Mouse (Mus musculus): ENCODE results near the gene Rnls. TPM values are rescaled to one million over a fixed set of nuclear protein-coding genes. Genes with fewer than 3 reads are reported as not detected.
A peak's percentile ranks its signal among the peaks of the same experiment; 100 is the strongest.

Rnls gene
- total RNA-seq, 2 experiments from 2014 or later: 1.3 to 1.6 TPM

GRCm38 (mm10) chr19:33118898-33119297 is 273.2 kb downstream of the Rnls start:
- H3K27ac ChIP-seq: no peak overlapping the region
- no peak for DNase-seq (ENCODE audit: extremely low spot score in 1 of 2, low spot score in 2 of 2)
- no peak overlapping the region for H3K4me3 ChIP-seq
- TF ChIP-seq CTCF (IDR thresholded peaks at IDR 0.05): peak; percentile 34
- intact Hi-C loops (cut with DNase I): no loop called here

- intact Hi-C loops (cut with DNase I): loop anchor here (5.0 kb wide), 2 partner anchors 113 to 253 kb away; no protein-coding TSS in a partner anchor
- no peak for DNase-seq (ENCODE audit: extremely low spot score in 1 of 2, low spot score in 2 of 2)
- Histone ChIP-seq H3K27ac (no peak overlapping the region), H3K4me3 (no peak overlapping the region)
- no peak; the same call in 1 of the 2 replicates for TF ChIP-seq CTCF (IDR thresholded peaks at IDR 0.05)
These were observed 277.3 kb downstream of the Rnls start for GRCm38 (mm10) chr19:33114631-33115295.

GRCm38 (mm10) chr19:33113746-33114145 is 278.3 kb downstream of the Rnls start:
- no peak for TF ChIP-seq CTCF (IDR thresholded peaks at IDR 0.05)
- H3K27ac ChIP-seq: peak overlapping the region; percentile 60
- intact Hi-C loops (cut with DNase I): loop anchor here (5.0 kb wide), 2 partner anchors 114 to 254 kb away; no protein-coding TSS in a partner anchor
- H3K4me3 ChIP-seq: no peak overlapping the region
- DNase-seq (ENCODE audit: extremely low spot score in 1 of 2, low spot score in 2 of 2): no peak

GRCm38 (mm10) chr19:33110404-33110803 is 281.7 kb downstream of the Rnls start:
- intact Hi-C loops (cut with DNase I): loop anchor here (5.0 kb wide), 2 partner anchors 117 to 257 kb away; no protein-coding TSS in a partner anchor
- TF ChIP-seq CTCF (IDR thresholded peaks at IDR 0.05): no peak
- DNase-seq (ENCODE audit: extremely low spot score in 1 of 2, low spot score in 2 of 2): no peak
- Histone ChIP-seq H3K4me3 (no peak overlapping the region), H3K27ac (no peak overlapping the region; the same call in 1 of the 2 replicates)

GRCm38 (mm10) chr19:33109941-33110371 is 282.1 kb downstream of the Rnls start:
- no peak for DNase-seq (ENCODE audit: extremely low spot score in 1 of 2, low spot score in 2 of 2)
- H3K27ac ChIP-seq: no peak overlapping the region
- no peak for TF ChIP-seq CTCF (IDR thresholded peaks at IDR 0.05)
- intact Hi-C loops (cut with DNase I): loop anchor here (5.0 kb wide), 2 partner anchors 117 to 257 kb away; no protein-coding TSS in a partner anchor
- no peak overlapping the region for H3K4me3 ChIP-seq

GRCm38 (mm10) chr19:33109141-33109540 is 283.0 kb downstream of the Rnls start:
- intact Hi-C loops (cut with DNase I): no loop called here
- Histone ChIP-seq H3K27ac (no peak overlapping the region), H3K4me3 (no peak overlapping the region)
- DNase-seq (ENCODE audit: extremely low spot score in 1 of 2, low spot score in 2 of 2): no peak
- TF ChIP-seq CTCF (IDR thresholded peaks at IDR 0.05): no peak

- intact Hi-C loops (cut with DNase I): loop anchor here (5.0 kb wide), 1 partner anchor 347 kb away; the partner anchor contains the start of gene Pten
- DNase-seq (ENCODE audit: extremely low spot score in 1 of 2, low spot score in 2 of 2): no peak
- Histone ChIP-seq H3K4me3 (no peak overlapping the region), H3K27ac (no peak overlapping the region)
- TF ChIP-seq CTCF (IDR thresholded peaks at IDR 0.05): no peak
These were observed 288.2 kb downstream of the Rnls start for GRCm38 (mm10) chr19:33103851-33104250.

- no peak for DNase-seq (ENCODE audit: extremely low spot score in 1 of 2, low spot score in 2 of 2)
- TF ChIP-seq CTCF (IDR thresholded peaks at IDR 0.05): no peak
- no peak overlapping the region for H3K4me3 ChIP-seq
- H3K27ac ChIP-seq: no peak overlapping the region
- intact Hi-C loops (cut with DNase I): loop anchor here (5.0 kb wide), 1 partner anchor 345 kb away; the partner anchor contains the start of gene Pten
These were observed 289.3 kb downstream of the Rnls start for GRCm38 (mm10) chr19:33102783-33103139.

- Histone ChIP-seq H3K4me3 (no peak overlapping the region), H3K27ac (peak overlapping the region; percentile 25)
- no peak for DNase-seq (ENCODE audit: extremely low spot score in 1 of 2, low spot score in 2 of 2)
- intact Hi-C loops (cut with DNase I): loop anchor here (5.0 kb wide), 1 partner anchor 345 kb away; the partner anchor contains the start of gene Pten
- TF ChIP-seq CTCF (IDR thresholded peaks at IDR 0.05): no peak
These were observed 289.9 kb downstream of the Rnls start for GRCm38 (mm10) chr19:33102008-33102782.

GRCm38 (mm10) chr19:33101093-33102007 is 290.7 kb downstream of the Rnls start:
- no peak overlapping the region for H3K4me3 ChIP-seq
- intact Hi-C loops (cut with DNase I): loop anchor here (5.0 kb wide), 1 partner anchor 344 kb away; the partner anchor contains the start of gene Pten
- peak overlapping the region; percentile 25 for H3K27ac ChIP-seq
- no peak for TF ChIP-seq CTCF (IDR thresholded peaks at IDR 0.05)
- no peak for DNase-seq (ENCODE audit: extremely low spot score in 1 of 2, low spot score in 2 of 2)

- Histone ChIP-seq H3K27ac (no peak overlapping the region), H3K4me3 (no peak overlapping the region)
- no peak for TF ChIP-seq CTCF (IDR thresholded peaks at IDR 0.05)
- DNase-seq (ENCODE audit: extremely low spot score in 1 of 2, low spot score in 2 of 2): no peak
- intact Hi-C loops (cut with DNase I): loop anchor here (5.0 kb wide), 1 partner anchor 343 kb away; the partner anchor contains the start of gene Pten
These were observed 291.5 kb downstream of the Rnls start for GRCm38 (mm10) chr19:33100598-33100997.

Data from left cerebral cortex, adult 2 months (tissue).